Mouse (Mus musculus): Measurements from ENCODE around the gene Suds3. TPM values are rescaled to one million over a fixed set of nuclear protein-coding genes. Genes with fewer than 3 reads are reported as not detected.

The Suds3 gene
- polyA plus RNA-seq, 1 experiment from 2014 or later: 79.0 TPM

- Histone ChIP-seq H3K9me3 (replicated peaks) (no peaks in the 10 kb centered on the region), H3K27ac (no peak overlapping the region), H3K36me3 (ENCODE audit: poor library complexity, severe bottlenecking) (no peaks in the 10 kb centered on the region), H3K27me3 (no peaks in the 10 kb centered on the region), H3K9ac (no peak overlapping the region), H3K4me3 (no peak overlapping the region), H3K4me1 (peaks cover 11% of the 10 kb centered on the region), H3K4me2 (no peak overlapping the region)
- no peak for ATAC-seq
- WGBS: 70% methylated on average over 3 of the region's 3 CpGs
Measured at GRCm38 (mm10) chr5:117134889-117135456, 19.1 kb upstream of the Suds3 start.

DNA sequence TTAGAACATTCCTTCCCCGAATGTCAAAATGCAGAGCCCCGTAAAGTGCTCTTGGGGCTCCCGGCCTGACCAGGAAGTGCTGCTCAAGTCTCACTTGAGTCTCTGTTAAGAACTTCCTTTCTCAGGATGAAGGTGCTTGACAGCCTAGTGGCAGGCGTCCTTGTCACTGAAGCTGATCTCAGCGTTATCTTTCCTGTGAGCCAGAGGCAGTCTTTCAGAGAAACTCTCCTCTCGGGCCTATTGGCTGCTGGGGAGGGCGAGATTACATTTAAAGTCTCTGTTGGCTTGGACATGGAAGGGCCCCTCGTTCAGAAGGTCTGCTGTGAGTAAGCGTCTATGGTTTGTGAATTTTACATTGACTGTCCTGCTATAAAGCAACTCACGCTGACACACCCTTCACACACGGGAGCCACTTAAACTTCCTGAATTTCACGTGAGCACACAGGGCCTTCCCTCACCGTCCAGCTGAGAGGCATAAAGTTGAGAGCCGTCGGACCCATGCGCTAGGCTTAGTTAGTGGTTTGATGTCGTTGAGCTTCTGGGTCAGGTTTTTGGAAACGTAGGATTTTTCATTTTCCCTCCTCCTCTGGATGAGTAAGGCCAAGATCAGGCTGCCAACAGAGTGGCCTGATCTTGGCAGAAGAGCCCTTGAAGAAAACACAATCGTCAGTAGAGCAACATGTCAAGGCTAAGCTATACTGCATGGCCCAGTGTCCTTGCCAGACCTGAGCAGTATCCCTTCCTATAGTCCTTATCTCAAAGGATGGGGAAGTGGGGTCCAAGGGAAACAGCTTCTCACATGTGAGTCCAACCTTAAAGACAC, 18.4 kb upstream of the Suds3 start:
- Histone ChIP-seq H3K4me3 (no peak overlapping the region), H3K4me2 (no peak overlapping the region), H3K36me3 (ENCODE audit: poor library complexity, severe bottlenecking) (no peaks in the 10 kb centered on the region), H3K27ac (no peak overlapping the region), H3K4me1 (peaks cover 11% of the 10 kb centered on the region), H3K9ac (no peak overlapping the region), H3K9me3 (replicated peaks) (no peaks in the 10 kb centered on the region), H3K27me3 (no peaks in the 10 kb centered on the region)
- 86% methylated on average over 19 of the region's 19 CpGs for WGBS
- ATAC-seq: no peak

- Histone ChIP-seq H3K4me1 (peaks cover 11% of the 10 kb centered on the region), H3K9me3 (replicated peaks) (no peaks in the 10 kb centered on the region), H3K27ac (no peak overlapping the region), H3K27me3 (no peaks in the 10 kb centered on the region), H3K9ac (no peak overlapping the region), H3K36me3 (ENCODE audit: poor library complexity, severe bottlenecking) (no peaks in the 10 kb centered on the region), H3K4me2 (no peak overlapping the region), H3K4me3 (no peak overlapping the region)
- 90% methylated on average over 17 of the region's 17 CpGs for WGBS
- ATAC-seq: no peak
Measured at GRCm38 (mm10) chr5:117133446-117134065, 17.6 kb upstream of the Suds3 start.

DNA sequence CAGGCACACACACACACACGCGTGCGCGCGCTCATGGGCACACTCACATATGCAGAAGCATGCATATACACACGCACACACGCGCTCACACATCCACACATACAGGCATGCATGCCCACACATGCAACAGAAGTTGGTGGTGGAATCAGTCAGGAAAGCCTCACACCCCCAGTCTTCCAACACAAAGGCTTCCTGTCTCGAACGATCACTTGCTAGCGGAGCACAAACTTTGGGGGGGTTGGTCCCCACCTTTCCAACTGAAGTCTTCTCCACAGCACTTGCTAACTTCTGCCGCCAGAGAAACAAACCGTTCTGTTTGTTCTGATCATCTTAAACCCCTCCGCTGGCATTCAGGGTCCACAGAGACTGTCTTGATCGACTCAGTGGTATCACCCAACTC, 14.8 kb upstream of the Suds3 start:
- no peak overlapping the region for H3K4me3 ChIP-seq
- H3K4me1 ChIP-seq: peaks cover 7% of the 10 kb centered on the region
- H3K36me3 ChIP-seq (ENCODE audit: poor library complexity, severe bottlenecking): no peaks in the 10 kb centered on the region
- no peaks in the 10 kb centered on the region for H3K27me3 ChIP-seq
- no peak overlapping the region for H3K9ac ChIP-seq
- no peak for ATAC-seq
- WGBS: 93% methylated on average over 15 of the region's 15 CpGs
- H3K9me3 ChIP-seq (replicated peaks): no peaks in the 10 kb centered on the region
- no peak overlapping the region for H3K27ac ChIP-seq
- no peak overlapping the region for H3K4me2 ChIP-seq

- no peaks in the 10 kb centered on the region for H3K36me3 ChIP-seq (ENCODE audit: poor library complexity, severe bottlenecking)
- H3K9me3 ChIP-seq (replicated peaks): no peaks in the 10 kb centered on the region
- no peak overlapping the region for H3K27ac ChIP-seq
- H3K9ac ChIP-seq: no peak overlapping the region
- no peak for ATAC-seq
- 88% methylated on average over 4 of the region's 4 CpGs for WGBS
- no peak overlapping the region for H3K4me2 ChIP-seq
- no peaks in the 10 kb centered on the region for H3K27me3 ChIP-seq
- no peak overlapping the region for H3K4me3 ChIP-seq
- no peaks in the 10 kb centered on the region for H3K4me1 ChIP-seq
Measured at GRCm38 (mm10) chr5:117127051-117127450, 11.1 kb upstream of the Suds3 start.

DNA sequence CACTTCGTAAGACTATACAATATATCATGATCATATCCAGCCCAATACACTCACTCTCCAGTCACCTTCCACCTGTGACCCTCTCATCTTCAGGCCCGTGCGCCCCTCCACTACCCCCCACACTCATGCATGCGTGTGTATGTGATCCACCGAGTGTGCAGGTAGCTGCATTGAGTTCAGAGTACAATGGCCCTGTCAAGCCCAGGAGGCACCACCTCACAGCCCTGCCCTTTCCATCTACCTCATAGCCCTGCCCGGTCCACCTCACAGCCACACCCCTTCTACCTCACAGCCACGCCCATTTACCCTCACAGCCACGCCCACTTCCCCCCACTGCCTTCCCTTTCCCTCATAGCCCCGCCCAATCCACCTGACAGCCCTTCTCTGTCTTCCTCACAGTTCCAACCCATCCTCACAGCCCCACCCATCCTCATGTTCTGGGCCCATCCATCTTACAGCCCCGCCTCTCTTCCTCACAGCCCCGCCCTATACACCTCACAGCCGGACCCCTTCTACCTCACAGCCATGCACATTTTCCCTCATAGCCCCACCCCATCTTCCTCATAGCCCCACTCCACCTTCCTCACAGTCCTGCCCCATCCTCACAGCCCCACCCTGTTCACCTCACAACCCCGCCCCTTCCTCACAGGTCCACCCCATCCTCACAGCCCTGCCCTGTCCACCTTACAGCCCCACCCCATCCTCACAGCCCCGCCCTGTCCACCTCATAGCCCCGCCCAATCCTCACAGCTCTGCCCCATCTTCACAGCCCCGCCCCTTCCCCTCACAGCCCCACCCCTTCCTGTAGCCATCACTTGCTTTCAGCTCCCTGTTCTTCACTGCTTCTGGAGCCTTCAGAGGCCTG, 9.8 kb upstream of the Suds3 start:
- no peak overlapping the region for H3K9ac ChIP-seq
- 79% methylated on average over 16 of the region's 16 CpGs for WGBS
- no peaks in the 10 kb centered on the region for H3K36me3 ChIP-seq (ENCODE audit: poor library complexity, severe bottlenecking)
- H3K4me3 ChIP-seq: no peak overlapping the region
- no peaks in the 10 kb centered on the region for H3K9me3 ChIP-seq (replicated peaks)
- peaks cover 8% of the 10 kb centered on the region; the same call in 1 of the 2 replicates for H3K27me3 ChIP-seq
- no peak overlapping the region for H3K27ac ChIP-seq
- H3K4me1 ChIP-seq: peaks cover 12% of the 10 kb centered on the region
- peak; percentile 19; the same call in 1 of the 2 replicates for ATAC-seq
- no peak overlapping the region for H3K4me2 ChIP-seq

- no peak overlapping the region for H3K9ac ChIP-seq
- 95% methylated on average over 4 of the region's 4 CpGs for WGBS
- H3K4me2 ChIP-seq: no peak overlapping the region
- no peaks in the 10 kb centered on the region for H3K9me3 ChIP-seq (replicated peaks)
- H3K27me3 ChIP-seq: peaks cover 8% of the 10 kb centered on the region; the same call in 1 of the 2 replicates
- ATAC-seq: no peak
- H3K27ac ChIP-seq: no peak overlapping the region
- H3K36me3 ChIP-seq (ENCODE audit: poor library complexity, severe bottlenecking): no peaks in the 10 kb centered on the region
- no peak overlapping the region for H3K4me3 ChIP-seq
- peaks cover 21% of the 10 kb centered on the region for H3K4me1 ChIP-seq
Measured at GRCm38 (mm10) chr5:117123840-117124239, 7.9 kb upstream of the Suds3 start.

DNA sequence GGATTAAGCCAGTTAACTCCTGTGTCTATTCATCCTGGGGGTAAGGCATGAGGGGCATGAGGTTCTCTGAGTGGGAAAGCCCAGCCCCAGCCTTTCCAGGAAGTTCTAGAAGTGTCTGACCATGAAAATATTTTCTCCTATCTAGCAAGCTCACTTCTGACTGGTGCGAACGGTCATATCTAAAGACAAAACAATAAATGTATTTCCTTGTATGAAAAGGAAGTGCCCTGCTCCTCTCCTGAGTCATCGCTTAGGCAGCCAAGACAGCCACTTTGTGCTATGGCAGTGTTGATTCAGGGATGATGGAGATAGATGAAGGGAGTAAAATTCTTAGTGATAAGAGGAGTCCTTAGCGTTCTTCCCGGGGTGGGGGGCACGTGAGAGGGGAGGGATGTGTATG, 7.2 kb upstream of the Suds3 start:
- Histone ChIP-seq H3K27me3 (peaks cover 8% of the 10 kb centered on the region; the same call in 1 of the 2 replicates), H3K27ac (no peak overlapping the region), H3K9me3 (replicated peaks) (no peaks in the 10 kb centered on the region), H3K36me3 (ENCODE audit: poor library complexity, severe bottlenecking) (no peaks in the 10 kb centered on the region), H3K4me3 (no peak overlapping the region), H3K9ac (no peak overlapping the region), H3K4me1 (peaks cover 21% of the 10 kb centered on the region), H3K4me2 (no peak overlapping the region)
- no peak for ATAC-seq
- 87% methylated on average over 6 of the region's 6 CpGs for WGBS

DNA sequence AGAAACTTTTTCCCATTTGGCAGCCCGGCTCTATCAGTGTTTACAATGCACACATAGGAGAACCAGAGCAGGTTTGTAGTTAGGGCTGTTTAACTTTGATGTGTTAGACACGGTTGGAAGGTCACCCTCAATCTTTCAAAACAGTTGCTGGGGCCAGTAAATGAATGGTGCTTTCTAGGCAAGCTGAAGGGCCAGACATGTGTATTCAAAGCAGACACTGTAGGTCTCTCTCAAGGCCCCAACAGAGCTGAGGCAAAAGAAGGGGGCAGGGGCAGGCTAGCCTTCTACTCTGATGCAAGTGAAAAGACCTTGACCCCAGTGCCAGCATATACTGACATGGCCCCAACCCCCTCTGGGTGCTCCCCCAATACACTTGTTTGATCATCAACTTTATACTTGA, 5.7 kb upstream of the Suds3 start:
- no peak for ATAC-seq
- Histone ChIP-seq H3K4me3 (no peak overlapping the region; the same call in 1 of the 2 replicates), H3K36me3 (ENCODE audit: poor library complexity, severe bottlenecking) (no peaks in the 10 kb centered on the region), H3K9ac (no peak overlapping the region), H3K27me3 (peaks cover 8% of the 10 kb centered on the region; the same call in 1 of the 2 replicates), H3K27ac (no peak overlapping the region), H3K4me1 (peaks cover 21% of the 10 kb centered on the region), H3K9me3 (replicated peaks) (no peaks in the 10 kb centered on the region), H3K4me2 (peak overlapping the region; percentile 92; the same call in 1 of the 2 replicates)
- 0% methylated on average over 2 of the region's 2 CpGs for WGBS

- no peaks in the 10 kb centered on the region for H3K9me3 ChIP-seq (replicated peaks)
- H3K9ac ChIP-seq: peak overlapping the region; percentile 70
- no peak; the same call in 1 of the 2 replicates for ATAC-seq
- WGBS: under 1% methylated on average over 39 of the region's 40 CpGs
- H3K4me2 ChIP-seq: peak overlapping the region; percentile 92
- peaks cover 24% of the 10 kb centered on the region for H3K4me1 ChIP-seq
- H3K36me3 ChIP-seq (ENCODE audit: poor library complexity, severe bottlenecking): no peaks in the 10 kb centered on the region
- H3K4me3 ChIP-seq: peak overlapping the region; percentile 72
- peaks cover 8% of the 10 kb centered on the region; the same call in 1 of the 2 replicates for H3K27me3 ChIP-seq
- no peak overlapping the region for H3K27ac ChIP-seq
Measured at GRCm38 (mm10) chr5:117120489-117121466, 4.9 kb upstream of the Suds3 start.

Measured in forebrain, embryonic 13.5 days (tissue).